Mouse (Mus musculus) cerebellum, adult 2 months (tissue): ENCODE results near the gene Zfp689. TPM values are rescaled to one million over a fixed set of nuclear protein-coding genes. Genes with fewer than 3 reads are reported as not detected.
A peak's percentile ranks its signal among the peaks of the same experiment; 100 is the strongest.
"Not testable (repeated sequence)": the region's sequence is repeated elsewhere in the genome, so short reads cannot be mapped to it uniquely, and the experiment has no call there.

ENCODE experiments used
- DNase-seq, 2 experiments: peaks; one replicate each; pipeline ENCODE4 v3.0.0; 2021
- H3K27ac ChIP-seq: fragments of 200-500 bp; 2 replicates; pipeline ENCODE4 v1.5.1; 2012; ENCODE audit warnings: low read length, control low read depth, inconsistent platforms; ENCODE audit not compliant: insufficient read depth
- H3K27me3 ChIP-seq: fragments of 200-500 bp; 2 replicates; pipeline ENCODE4 v1.6.1; 2012; ENCODE audit warnings: inconsistent platforms, mild to moderate bottlenecking, low read length, moderate library complexity; ENCODE audit not compliant: control insufficient read depth, insufficient read depth
- H3K4me1 ChIP-seq: fragments of 200-500 bp; 2 replicates; pipeline ENCODE4 v1.6.1; 2011; ENCODE audit warnings: low read length; ENCODE audit not compliant: control insufficient read depth, insufficient read depth
- H3K4me3 ChIP-seq: fragments of 200-500 bp; replicated peaks from 2 replicates; pipeline ENCODE3; 2011; ENCODE audit warnings: mild to moderate bottlenecking, low read depth, low read length, control low read depth; ENCODE audit not compliant: insufficient read depth
- CTCF ChIP-seq: fragments of 200-500 bp; IDR thresholded peaks from 2 replicates; pipeline ENCODE4 v1.5.1; 2011; ENCODE audit warnings: low read depth, mild to moderate bottlenecking, control low read depth, low read length, moderate library complexity, borderline replicate concordance; ENCODE audit not compliant: insufficient read depth
- POLR2A ChIP-seq: fragments of 200-500 bp; IDR thresholded peaks from 2 replicates; pipeline ENCODE4 v1.6.1; 2011; ENCODE audit warnings: low read length, control low read depth, borderline replicate concordance; ENCODE audit not compliant: insufficient read depth
- WGBS: fragments of 180-500 bp; shearing (Covaris S2); methylation state at CpG from one replicate; pipeline ENCODE4 v1.1.7; 2018; 5-methylcytosine and 5-hydroxymethylcytosine counted together
- polyA plus RNA-seq: library from polyadenylated mRNA; depleted of rRNA; stranded (reverse); fragments of >200 nt; gene quantifications from 2 replicates; pipeline ENCODE4 v1.2.3, GENCODE M21; 2012; rRNA removed

Zfp689 gene
- 6.8 and 6.9 TPM in 2 replicates for polyA plus RNA-seq

- Histone ChIP-seq H3K27ac (peak within 1 kb of the TSS; percentile 80), H3K4me1 (peaks cover 6% of the 10 kb centered on the region), H3K4me3 (peak within 1 kb of the TSS; percentile 92), H3K27me3 (no peaks in the 10 kb centered on the region)
- DNase-seq = peak; percentile 94 to 96
- TF ChIP-seq CTCF (no peak), POLR2A (peak; percentile 38; the same call in 1 of the 2 replicates)
- under 1% methylated on average over 54 of the region's 54 CpGs for WGBS
Measured at GRCm38 (mm10) chr7:127448521-127449300, at the start of gene Zfp689. Gene Zfp689, minus strand, starts transcription at chr7:127449158.

- Histone ChIP-seq H3K27me3 (no peaks in the 10 kb centered on the region), H3K27ac (no peak overlapping the region), H3K4me1 (no peaks in the 10 kb centered on the region), H3K4me3 (no peak overlapping the region)
- peak in 1 of 2 experiments; percentile 43 for DNase-seq
- WGBS = 40% methylated on average over 3 of the region's 3 CpGs
- TF ChIP-seq POLR2A = no peak
- peak; percentile 49; the same call in 1 of the 2 replicates for TF ChIP-seq CTCF
Measured at GRCm38 (mm10) chr7:127498407-127498806, 49.4 kb upstream of the Zfp689 start.

- no peaks in the 10 kb centered on the region for H3K4me1 ChIP-seq
- no peak for DNase-seq
- no peak overlapping the region for H3K4me3 ChIP-seq
- 89% methylated on average over 2 of the region's 2 CpGs for WGBS
- H3K27me3 ChIP-seq = no peaks in the 10 kb centered on the region
- H3K27ac ChIP-seq = no peak overlapping the region
- TF ChIP-seq CTCF = no peak
- TF ChIP-seq POLR2A = no peak
Measured at GRCm38 (mm10) chr7:127497382-127497781, 48.4 kb upstream of the Zfp689 start.

GRCm38 (mm10) chr7:127494648-127495047 is 45.7 kb upstream of the Zfp689 start:
- TF ChIP-seq CTCF (no peak), POLR2A (no peak)

GRCm38 (mm10) chr7:127491846-127492245 is 42.9 kb upstream of the Zfp689 start:
- Histone ChIP-seq H3K4me3 (no peak overlapping the region), H3K27ac (no peak overlapping the region), H3K4me1 (no peaks in the 10 kb centered on the region), H3K27me3 (no peaks in the 10 kb centered on the region)
- TF ChIP-seq POLR2A = no peak
- no peak for TF ChIP-seq CTCF
- DNase-seq = no peak
- WGBS = 85% methylated on average over 3 of the region's 3 CpGs

More at GRCm38 (mm10) chr7:127494648-127495047, 45.7 kb upstream of the Zfp689 start:
- Histone ChIP-seq H3K4me1 (no peaks in the 10 kb centered on the region), H3K27ac (no peak overlapping the region), H3K27me3 (no peaks in the 10 kb centered on the region), H3K4me3 (no peak overlapping the region)
- DNase-seq = no peak

- 89% methylated on average over 7 of the region's 7 CpGs for WGBS
- TF ChIP-seq CTCF = no peak
- TF ChIP-seq POLR2A = no peak
- DNase-seq = no peak
Measured at GRCm38 (mm10) chr7:127489982-127490381, 41.0 kb upstream of the Zfp689 start.

GRCm38 (mm10) chr7:127488364-127488763 is 39.4 kb upstream of the Zfp689 start:
- WGBS = 66% methylated on average over 5 of the region's 5 CpGs
- not testable (repeated sequence) for H3K4me3 ChIP-seq, DNase-seq, H3K27ac ChIP-seq, H3K27me3 ChIP-seq
- peaks cover 16% of the 10 kb centered on the region for H3K4me1 ChIP-seq

More at GRCm38 (mm10) chr7:127489982-127490381, 41.0 kb upstream of the Zfp689 start:
- peaks cover 6% of the 10 kb centered on the region for H3K4me1 ChIP-seq
- H3K27me3 ChIP-seq = no peaks in the 10 kb centered on the region
- no peak overlapping the region for H3K27ac ChIP-seq
- no peak overlapping the region for H3K4me3 ChIP-seq

- Histone ChIP-seq H3K4me3 (no peak overlapping the region), H3K27me3 (no peaks in the 10 kb centered on the region), H3K4me1 (peaks cover 23% of the 10 kb centered on the region), H3K27ac (0 out of 2 replicates have a peak overlapping the region, but pooled peaks have one; percentile 39)
- DNase-seq = peak; percentile 62 to 67
- 9% methylated on average over 5 of the region's 5 CpGs for WGBS
- TF ChIP-seq CTCF = no peak
- no peak for TF ChIP-seq POLR2A
Measured at GRCm38 (mm10) chr7:127485416-127485815, 36.5 kb upstream of the Zfp689 start.
